Mouse (Mus musculus) right cerebral cortex, postnatal 36 days (tissue): ENCODE results near the gene Espnl.

Source experiments
- DNase-seq, 2 experiments: peaks; one replicate each; pipeline ENCODE4 v3.0.0; 2022; ENCODE audit warnings: low spot score in 2 of 2, mixed read lengths in 1 of 2

Espnl gene

DNA sequence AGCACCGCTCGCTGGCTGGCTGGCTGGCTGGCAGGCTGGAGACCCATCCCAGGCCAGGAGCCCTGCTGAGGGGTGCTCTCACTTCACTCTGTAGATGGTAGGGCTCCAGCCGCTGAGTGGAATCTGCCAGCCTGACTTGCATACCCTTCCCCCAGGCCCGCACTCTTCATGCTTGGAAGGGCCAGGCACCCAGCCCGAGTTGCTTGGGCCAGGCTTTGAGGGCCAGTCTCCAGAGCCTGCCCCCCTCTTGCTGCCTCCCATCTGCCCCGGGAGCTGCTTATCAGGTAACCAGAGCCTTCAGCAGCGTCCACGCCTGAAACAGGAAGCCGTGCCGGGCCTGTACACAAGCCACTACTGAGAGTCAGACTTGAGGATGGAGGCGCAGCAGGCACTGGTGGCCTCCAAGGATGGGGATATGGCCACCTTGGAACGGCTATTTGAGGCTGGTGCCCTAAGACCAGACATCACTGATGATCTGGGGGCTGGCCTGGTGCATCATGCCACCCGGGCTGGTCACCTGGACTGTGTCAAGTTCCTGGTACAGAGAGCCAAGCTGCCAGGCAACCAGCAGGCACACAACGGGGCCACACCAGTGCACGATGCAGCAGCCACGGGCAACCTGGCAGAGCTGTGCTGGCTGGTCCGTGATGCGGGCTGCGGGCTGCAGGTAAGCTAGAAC lies at the start of gene Espnl:
Gene Espnl (plus strand): TSS at position 316 of the 679 bp plus-strand sequence.
- DNase-seq = no peak

DNA sequence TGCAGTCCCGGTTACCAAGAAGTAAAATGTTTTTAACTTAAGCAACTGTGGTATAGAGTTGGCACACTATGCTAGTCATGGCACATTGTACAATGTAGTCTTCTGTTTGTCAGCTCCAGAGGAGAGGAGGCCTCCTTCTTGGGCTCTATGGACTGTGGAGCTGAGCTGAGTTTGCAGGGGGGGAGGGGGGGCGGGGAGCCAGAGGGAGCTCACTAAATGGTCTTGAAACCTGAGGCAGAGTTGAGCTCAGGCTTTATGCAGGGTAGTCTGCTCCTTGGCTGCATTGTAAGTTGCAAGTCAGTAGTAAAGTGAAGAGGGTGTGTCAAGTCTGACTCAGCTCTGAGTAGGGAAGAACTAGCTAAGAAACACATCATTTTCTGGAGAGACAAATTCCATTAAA lies 49.6 kb upstream of the Espnl start:
- no peak for DNase-seq

DNA sequence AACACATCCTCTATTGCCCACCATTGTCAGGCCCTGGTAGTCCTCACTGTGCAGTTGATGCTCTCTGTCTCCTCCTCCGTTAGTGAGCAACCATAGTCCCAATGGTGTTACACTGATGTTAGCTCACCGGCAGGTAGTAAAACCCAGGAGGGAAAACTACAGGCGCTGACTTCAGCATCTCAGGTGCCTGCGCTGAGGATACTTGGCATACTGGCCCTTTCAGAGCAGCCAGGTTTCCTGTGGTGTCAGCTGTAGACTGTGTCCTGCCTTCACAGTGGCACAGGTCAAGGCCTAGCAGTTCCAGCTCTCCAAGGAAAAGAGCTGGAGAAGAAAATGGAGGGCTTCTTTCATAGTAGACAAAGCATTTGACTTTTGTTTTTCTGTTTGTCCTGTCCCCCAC lies 45.3 kb upstream of the Espnl start:
- no peak for DNase-seq

DNA sequence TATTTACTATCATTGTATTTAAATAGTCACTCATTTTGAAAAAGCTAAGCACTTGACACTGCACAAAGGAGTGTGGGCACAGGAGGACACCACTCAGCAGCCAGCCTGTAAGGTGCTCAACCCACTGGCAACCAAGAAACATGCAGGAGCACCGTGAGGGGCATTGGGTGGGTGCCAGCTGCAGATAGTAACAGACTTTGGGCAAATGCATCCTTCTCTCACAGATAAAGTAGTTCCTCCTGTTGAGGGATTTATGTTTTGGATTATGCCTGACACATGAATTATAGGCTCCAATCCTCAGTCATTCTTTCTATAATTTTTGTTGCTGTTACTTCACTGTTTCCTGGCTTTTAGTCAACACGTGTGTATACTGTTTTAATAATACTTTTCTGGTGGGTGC lies 44.4 kb upstream of the Espnl start:
- DNase-seq = no peak

GRCm38 (mm10) chr1:91278410-91279119 lies 43.3 kb upstream of the Espnl start:
- no peak for DNase-seq

- no peak for DNase-seq
These were observed 42.7 kb upstream of the Espnl start for GRCm38 (mm10) chr1:91279126-91279525.

DNA sequence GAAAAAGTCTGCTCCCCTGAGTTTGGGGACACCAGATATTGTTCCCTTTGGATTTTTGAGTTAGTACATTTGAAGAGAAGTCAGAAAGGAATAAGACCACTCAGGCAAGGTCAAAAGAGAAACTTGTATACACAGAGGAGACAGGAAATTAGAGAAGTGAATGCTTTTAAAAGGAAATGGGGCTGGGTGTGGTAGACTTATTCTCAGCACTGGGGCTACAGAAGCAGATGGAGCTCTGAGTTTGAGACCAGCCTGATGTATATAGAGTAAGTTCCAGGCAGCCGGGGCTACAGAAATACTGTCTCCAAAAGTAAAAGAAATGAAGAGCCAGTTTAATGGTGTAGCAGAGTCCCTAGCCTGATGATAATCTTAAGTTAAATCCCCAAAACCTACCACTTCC lies 39.3 kb upstream of the Espnl start:
- no peak for DNase-seq

DNA sequence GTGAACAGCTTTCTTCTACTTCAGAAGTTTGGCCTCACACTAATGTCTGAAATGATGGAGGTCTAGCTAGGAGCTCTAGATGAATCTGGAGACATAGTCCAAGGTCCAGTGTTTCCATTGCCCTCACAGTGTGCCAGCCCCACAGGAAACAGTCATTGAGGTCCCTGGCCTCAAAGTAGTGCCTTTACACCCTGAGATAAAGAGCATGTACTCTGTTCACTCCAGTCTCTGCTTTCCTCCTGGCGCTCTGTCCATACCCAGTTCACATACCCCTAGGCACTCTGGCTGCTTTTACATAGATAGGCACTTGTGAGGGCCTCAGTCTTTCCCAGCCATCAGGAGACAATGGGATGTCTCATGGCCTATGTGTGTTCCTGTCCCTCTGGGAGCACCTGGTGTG lies 32.5 kb upstream of the Espnl start:
- DNase-seq = no peak

DNA sequence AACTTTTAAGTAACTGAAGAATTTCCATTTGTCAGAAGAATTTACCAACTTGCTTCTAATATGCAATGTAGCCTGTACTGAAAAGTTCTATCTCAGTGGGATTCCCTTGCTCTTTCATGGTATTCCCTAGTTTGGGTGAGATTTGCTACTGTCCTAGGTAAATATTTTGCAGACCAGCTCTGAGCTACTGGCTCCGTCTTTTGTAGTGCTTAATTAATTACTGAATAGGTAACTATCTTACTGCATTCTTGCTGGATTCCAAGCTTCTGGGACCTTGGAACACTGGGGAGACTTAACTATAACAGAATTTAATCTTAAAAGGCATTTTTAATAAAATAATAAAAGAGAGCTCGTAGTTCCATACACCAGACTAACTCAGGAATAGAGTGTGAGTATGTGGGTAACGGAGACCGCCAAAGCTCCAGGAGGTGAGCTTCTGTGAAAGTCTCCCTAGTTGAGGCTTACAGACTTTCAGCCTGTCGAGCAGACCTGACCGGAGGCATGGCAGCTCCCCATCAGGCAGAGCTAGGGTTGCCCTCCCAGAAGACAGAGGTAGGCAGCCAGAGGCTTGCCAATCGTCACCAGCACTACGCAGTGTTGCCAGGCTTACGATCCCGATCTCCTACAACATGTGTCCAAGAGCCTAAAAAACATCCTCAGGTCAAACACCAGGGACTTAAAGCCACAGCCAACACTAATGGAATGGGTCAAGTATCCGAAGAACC lies 29.6 kb upstream of the Espnl start:
- DNase-seq = no peak

DNA sequence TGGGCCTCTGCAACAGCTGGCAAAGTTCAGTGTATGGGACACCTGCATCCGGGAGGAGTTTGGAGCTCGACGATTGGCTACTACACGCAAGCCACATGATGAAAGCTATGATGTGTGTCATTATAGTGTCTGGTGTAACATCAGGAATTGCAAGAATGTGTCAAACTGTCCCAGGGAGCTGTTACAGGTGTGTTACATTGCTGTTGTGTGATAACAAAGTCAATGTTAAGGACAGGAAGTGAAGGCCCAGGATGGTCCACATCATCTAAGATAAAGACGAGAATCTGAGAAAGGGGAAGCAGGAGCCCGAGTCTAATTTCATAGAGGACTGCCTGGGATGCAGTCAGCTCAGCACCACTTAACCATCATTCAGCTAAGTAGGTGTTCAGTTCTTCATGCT lies 26.3 kb upstream of the Espnl start:
- DNase-seq = no peak

DNA sequence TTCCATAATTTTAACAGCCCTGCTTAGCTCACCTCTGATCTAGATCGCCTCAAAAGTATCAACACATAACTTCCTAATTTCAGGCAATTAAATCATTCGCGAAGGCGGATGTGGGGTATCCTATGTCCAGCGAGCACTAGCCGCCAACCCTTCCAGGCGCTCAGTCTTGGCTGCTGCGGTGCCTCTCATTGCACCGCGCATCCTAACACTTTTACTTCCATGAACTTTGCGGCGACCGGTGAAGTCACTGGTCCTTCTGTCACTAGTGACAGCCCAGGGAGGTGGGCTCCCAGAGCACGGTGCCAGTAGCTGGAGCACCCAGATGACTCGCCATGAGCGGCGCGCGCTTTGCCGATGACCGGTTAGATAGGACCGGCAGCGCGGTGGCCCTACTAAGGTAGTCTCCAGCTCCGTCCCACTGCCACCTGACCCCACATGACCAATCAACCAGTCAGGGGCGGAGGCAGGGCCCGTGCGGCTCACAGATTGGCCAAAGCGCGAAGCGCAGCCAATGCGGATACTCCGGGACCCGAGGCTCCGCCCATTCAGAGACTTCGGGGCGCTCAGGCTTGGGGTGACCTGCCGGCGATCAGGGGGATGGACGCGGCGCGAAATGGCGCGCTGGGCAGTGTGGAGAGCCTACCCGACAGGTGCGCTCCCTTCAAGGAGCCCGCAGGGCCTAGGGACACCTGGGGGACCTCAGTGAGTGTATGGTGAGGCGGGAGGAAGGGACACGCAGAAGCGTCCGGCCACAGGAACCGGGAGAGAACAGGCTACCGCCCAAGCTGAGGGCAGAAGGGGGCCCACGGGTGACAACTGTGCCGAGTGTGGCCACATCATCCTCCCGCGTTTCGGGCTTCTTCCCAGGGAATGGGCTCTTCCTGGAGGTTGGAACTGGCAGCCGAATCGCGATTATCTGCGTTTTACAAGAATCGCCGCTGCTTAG lies 23.8 kb upstream of the Espnl start, which contains the start of gene Scly:
Gene Scly (plus strand): TSS at position 540 of the 946 bp plus-strand sequence.
- DNase-seq = peak; percentile 95 to 96

DNA sequence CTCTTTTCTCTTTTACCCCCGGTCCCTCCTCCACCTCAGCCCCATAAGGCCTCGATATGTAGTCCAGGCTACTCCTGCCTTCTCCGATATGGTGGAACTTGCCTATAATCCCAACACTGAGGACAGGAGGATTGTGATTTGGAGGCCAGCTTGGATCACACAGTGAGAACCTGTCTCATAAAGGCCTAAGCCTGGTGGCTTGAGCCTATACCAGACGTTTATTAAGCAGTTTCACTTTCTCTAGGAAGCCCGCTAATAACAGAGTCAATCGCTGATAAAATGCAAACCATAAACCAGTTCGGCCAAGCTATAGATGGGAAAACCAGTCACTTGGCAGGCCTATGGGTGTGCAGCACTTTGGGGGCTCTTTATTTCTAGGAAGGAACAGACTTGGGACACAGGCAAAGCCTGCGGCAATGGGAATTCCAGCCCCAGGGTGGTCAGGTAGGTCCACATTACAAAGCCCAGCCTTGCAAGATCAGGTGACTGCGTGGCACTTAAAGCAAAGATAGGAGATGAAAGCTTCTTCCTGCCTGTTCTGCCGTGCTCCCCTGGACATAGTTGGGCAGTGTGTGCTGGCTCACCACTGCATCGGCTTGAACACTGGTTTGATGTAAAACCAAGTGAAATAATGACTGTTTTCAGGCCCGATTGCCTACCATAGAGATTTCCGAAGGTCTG lies 22.7 kb upstream of the Espnl start:
- DNase-seq = no peak

DNA sequence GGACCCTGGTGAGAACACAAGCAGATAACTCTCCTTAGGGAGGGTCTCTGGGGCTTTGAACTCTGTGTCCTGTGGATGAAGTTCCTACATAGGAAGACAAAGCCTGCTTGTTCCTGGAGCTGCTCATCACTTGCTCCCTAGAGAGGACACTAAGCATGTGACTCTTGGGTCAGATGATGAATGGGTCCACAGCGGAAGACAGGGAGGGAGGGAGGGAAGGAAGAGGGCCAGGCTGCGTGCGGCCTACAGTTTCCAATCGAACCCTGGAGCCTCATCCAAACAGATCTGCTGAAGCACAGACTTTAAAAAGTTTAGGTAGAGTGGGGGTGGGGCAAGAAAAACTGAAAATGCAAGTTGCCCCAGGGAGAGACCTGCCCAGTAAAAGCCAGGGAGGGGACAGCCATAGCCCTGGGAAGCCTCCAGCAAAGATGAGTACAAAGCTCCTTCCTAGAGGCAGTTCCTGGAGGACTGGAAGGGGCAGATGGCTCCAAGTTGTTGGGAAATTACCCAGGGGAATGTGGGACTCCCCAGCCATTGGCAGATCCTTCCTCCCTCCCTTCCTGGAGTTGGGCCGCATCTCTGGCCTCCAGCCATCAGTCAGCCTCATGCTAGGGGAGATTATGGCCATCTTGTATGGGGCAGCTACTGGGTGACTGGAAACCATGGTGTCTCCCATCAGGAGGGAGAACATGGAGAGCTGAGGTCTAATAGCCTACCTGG lies 22.0 kb upstream of the Espnl start:
- DNase-seq = no peak

- DNase-seq = no peak
These were observed 20.5 kb upstream of the Espnl start for GRCm38 (mm10) chr1:91301206-91301920.

- no peak for DNase-seq
These were observed 19.9 kb upstream of the Espnl start for GRCm38 (mm10) chr1:91302021-91302420.

DNA sequence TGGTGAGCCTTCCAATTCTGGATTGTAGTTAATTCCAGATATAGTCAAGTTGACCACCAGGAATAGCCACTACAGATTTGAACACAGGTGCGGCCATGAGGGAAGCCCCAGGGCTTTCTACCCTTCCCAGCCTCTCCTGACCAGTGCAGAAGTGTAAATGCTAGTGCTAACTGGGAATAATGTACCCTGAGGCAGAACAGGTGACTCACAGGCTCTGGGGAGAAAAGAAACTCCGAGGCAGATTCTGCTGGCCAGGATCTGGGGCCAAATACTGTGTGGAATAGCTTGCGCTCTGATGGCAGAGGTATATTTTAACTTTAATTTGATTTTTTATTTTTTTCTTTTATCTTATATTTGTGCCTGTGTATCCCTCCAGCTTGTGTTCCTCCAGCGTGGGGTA lies 17.3 kb upstream of the Espnl start:
- no peak for DNase-seq

DNA sequence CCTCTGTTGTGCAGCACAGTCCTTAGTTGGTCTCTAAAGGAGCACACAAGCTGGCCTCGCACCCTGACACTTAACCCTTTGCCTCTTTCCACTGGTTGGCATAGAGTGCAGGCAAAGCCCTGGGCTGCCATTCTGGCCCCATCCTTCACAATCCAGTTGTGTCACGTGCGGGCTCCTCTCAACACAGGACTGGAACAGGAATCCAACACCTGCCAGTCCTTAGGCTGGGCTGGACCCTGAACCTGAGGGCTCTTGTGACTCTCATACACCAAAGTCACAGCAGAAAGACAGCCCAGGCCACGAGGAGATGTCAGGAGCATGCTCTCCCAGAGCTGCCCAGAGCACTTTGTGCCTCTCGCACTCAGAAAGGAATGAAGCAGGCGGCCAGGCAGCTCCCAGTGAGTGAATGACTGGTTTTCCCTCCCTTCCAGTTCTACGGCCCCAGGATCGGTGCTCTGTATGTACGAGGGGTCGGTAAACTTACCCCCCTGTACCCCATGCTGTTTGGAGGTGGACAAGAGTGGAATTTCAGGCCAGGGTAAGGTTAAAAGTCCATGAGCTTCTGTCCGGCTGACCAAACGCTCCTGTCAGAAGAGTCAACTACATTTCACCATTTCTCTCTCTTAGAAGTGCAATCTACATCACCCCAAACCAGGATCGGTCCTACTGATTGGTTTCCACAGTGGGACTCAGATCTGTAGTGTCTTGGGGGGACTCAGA lies 12.3 kb upstream of the Espnl start:
- DNase-seq = no peak

GRCm38 (mm10) chr1:91312273-91312672 lies 9.6 kb upstream of the Espnl start:
- DNase-seq = no peak

DNA sequence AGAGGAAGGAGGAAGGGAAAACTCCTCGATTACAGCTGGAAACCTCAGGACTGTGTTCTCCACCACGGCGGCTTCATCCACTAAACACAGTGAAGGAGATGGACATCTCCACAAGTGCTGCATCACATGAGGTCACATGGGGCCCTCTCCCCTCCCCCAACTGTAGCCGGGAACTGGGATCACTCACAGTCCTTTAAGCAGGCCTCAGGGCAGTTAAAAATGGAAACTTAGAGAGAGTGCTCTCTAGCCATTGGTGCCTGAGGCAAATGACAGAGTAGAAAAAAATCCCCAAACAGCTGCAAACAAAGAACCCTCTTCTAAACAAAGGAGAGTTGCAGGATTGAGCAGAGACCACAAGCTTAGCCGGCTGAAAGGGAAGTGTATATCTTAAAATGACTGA lies 8.6 kb upstream of the Espnl start:
- no peak for DNase-seq
